In genomic region chr10:36304746-36305145, GRCm38 (mm10) we compare ENCODE assay signal across 13 mouse cellular contexts.
"Had no signal": no experiment of that assay in that cellular context is flagged by ENCODE, and none has a peak within 500 bp of the region (broad histone marks: within the 10 kb centered on the region; RNA-seq: fewer than 3 reads in every experiment).

No protein-coding gene starts in this region.

- H3K9me3 ChIP-seq: midbrain, embryonic 10.5 days; midbrain, embryonic 12.5 days; neural tube, embryonic 12.5 days; stomach, embryonic 15.5 days had no signal

- H3K4me1 ChIP-seq: midbrain, embryonic 10.5 days; midbrain, embryonic 12.5 days; neural tube, embryonic 12.5 days; stomach, embryonic 15.5 days had no signal

- H3K36me3 ChIP-seq: midbrain, embryonic 10.5 days; midbrain, embryonic 12.5 days; neural tube, embryonic 12.5 days; stomach, embryonic 15.5 days had no signal

- H3K4me3 ChIP-seq: midbrain, embryonic 10.5 days; midbrain, embryonic 12.5 days; neural tube, embryonic 12.5 days; stomach, embryonic 15.5 days had no signal

- DNase-seq: lung, embryonic 14.5 days; lung, postnatal 10 days; lung, postnatal 4 days; midbrain, embryonic 14.5 days; right cerebral cortex, postnatal 14 days; thymus, adult 2 months; thymus, postnatal 25 days; thymus, postnatal 4 days had no signal

- H3K27ac ChIP-seq: midbrain, embryonic 10.5 days; midbrain, embryonic 12.5 days; neural tube, embryonic 12.5 days; stomach, embryonic 15.5 days; stomach, postnatal 0 days had no signal

- H3K9ac ChIP-seq: lung, embryonic 14.5 days; midbrain, embryonic 12.5 days; neural tube, embryonic 12.5 days; stomach, embryonic 15.5 days had no signal
